Mouse (Mus musculus): Measurements from ENCODE around the gene Asrgl1.

Asrgl1 gene

DNA sequence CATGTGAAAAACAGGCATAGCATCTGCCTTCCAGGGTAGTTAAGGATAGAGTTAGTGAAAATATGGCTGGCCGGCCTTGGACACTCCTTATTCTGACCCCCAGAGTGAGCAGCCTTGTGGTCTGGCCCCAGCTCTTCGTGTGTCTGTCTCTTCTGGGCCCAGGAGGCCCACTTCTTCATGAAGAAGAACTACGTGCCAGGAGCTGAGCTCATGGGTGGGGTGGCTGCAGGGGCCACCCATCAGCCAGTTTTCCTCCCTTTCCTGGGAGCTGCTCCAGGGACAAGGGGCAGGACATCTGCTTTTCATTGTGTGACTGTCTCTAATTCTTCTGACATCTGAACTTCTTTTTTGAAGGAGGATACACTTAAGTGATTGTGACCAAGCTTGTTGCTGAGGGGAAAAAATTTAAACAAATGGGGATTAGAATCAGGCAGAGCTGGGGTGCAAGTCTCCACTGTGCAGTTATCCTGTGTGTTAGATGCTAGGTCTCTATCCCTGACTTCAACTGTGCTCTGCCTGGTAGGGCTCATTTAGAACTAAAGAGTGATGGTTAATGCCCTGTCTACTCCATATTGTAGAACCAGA lies 30.2 kb downstream of the Asrgl1 start:
- in situ Hi-C loops (cut with MboI, MseI), result loop anchor here (5.0 kb wide), 1 partner anchor 248 kb away; no protein-coding TSS in a partner anchor

DNA sequence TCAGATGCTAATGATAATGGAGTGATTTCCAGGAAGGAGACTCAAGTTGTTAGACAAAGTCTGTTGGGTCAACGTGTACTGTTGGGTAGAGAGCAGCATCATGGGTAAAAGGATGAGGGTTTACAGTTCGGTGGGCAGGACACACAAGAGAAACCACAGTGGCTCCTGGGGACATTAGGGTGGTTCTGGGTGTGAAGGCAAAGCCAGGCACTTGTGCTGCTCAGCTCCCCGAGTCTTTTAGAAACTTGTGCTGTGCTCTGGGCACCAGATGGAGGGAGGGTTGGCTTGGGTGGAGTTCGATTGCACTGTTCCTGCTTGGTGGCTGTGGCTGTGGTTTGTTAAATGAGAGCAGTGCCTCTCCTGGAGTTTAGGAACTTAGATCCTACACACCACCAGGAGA lies 31.4 kb downstream of the Asrgl1 start:
- in situ Hi-C loops (cut with MboI, MseI), result no loop called here

DNA sequence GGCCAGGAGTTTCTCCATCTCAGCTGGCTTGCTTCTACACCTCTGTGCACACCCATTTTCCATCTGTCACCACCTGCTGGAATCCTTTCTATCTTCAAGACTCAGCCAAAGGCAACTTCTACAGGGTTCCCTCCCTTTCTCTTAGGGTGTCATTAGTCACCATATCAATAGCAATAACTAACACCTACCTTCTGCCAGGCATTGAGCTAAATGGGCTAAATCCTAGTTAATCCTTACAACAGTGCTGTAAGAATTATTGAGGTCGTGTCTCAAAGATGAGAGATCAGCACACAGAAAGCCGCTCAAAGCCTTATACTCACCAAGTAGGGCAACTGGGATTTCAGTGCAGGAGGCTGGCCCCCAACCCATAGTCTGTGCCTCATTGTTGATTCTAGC lies 34.4 kb downstream of the Asrgl1 start:
- in situ Hi-C loops (cut with MboI, MseI), result no loop called here

DNA sequence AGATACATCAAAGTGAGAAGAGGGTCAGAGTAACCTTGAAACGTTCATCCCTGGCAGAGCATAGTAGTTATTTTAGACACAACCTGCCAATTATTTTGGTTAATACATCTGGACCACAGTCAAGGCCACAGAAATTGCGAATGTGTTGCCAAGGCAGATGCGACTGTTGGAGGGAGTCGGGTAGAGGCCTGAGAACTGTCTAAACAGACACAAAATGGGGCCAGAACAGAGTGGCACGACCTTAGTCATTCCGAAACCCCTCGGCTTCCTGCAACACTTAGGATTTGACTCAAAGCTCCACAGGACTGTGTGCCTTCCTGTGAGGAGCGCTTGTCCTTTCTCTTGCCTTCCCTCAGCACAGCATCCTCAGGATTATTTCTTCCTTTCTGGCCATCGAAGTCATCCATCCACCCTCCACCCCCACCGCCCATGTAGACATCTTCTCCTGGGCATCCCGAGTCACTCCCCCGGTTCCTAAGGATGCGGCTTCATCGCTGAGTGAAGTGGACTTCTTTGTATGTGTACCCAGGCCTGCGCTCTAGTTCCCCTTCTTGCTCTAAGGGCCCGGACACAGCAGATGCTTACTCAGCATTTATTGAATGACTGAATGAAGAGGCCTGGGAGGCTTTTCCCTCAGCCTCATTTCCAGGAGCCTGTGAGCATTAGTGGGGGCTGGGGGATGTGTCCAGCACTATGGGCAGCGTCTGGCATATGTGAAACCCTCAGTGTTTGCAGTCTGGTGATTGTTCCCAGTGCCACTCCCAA lies 35.0 kb downstream of the Asrgl1 start:
- in situ Hi-C loops (cut with MboI, MseI), result no loop called here

DNA sequence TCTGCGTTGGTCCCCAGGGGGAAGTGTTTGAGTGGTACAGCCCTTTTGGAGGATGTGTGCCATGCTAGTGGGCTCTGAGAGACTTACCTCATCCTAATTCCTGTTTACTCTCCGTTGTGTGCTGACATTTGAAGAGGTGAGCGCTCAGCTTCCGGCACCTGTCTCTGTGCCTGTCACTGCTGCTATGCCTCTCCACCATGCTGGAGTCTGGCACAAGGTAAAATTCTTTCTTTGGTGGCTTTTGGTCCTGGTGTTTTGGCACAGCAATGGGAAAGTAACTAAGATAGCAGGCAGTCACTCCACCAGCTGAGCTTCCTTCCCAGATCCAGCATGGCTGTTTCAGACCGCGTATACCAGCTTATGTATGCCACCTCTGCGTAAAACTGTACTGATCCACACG lies 35.7 kb downstream of the Asrgl1 start:
- in situ Hi-C loops (cut with MboI, MseI), result no loop called here

DNA sequence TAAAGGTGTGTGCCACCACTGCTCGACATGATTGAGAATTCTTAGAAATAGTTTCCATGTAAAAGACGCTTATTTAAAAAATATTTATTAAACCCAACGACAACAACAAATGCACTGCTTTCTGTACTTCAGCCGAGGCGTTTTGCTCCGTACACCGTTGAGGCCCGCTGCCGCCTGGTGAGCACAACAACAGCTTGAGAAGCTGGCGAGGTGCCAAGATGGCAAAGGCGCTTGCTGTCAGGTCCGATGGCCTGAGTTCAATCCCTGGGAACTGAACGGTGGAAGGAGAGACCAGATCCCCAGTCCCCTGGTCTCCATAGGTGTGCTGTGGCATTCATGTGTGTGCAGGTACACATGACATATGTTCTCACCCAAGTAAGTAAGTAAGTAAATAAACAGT lies 38.0 kb downstream of the Asrgl1 start:
- in situ Hi-C loops (cut with MboI, MseI), result no loop called here

DNA sequence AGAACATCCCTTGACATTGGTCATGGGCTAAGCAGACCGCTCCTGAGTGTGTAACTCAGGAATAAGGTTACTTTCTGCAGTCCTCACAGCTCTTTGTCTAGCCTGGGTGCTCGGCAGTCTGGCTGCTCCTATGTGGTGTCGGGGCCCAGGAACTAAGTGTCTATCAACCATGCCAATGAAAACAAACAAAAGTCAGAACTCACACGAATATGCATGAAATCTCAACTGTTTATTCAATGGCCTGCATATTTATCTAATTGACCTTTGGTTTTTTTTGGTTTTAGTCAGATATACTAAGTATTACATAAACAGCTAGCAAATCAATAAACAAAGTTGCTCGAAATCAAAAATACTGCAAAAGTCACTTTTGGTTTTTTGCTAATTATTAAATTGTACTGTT lies 40.3 kb downstream of the Asrgl1 start:
- in situ Hi-C loops (cut with MboI, MseI), result no loop called here

DNA sequence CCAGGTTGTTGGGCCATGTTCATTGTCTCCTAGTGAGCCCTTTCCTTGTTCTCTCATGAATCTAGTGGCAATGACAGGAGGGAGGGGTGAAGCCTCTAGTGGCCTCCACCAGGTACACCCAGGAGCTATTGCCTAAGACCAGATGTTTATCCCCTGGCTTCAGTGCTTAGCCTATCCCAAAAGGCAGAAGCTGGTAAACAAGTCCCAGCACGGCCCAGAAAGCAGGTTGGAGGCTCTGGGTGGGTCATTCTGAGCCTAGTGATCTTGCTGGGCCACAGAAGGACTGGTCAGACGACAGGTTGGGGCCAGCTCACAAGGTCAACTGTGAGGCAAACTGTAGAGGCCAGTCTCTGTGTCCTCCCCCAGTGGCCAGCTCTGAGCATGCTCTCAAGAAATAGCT lies 44.7 kb downstream of the Asrgl1 start:
- in situ Hi-C loops (cut with MboI, MseI), result no loop called here

DNA sequence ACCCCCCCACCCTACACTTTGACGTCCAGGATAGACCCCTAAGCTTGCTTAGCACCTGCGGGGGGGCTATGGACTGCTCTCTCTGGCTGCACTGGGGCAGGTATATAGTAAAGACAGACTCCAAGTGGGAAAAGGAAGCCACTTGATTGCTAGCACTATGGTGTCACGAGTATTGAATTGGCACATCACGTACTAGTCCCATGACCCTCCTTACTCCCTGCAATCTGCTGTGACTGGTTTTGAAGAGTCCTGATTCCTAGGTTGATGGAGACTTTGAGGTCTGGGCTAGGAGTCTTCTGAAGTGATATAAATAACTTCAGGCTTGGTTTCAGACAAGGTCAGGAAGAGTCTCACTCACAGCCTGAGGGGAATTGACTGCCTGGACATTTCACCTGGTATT lies 45.2 kb downstream of the Asrgl1 start:
- in situ Hi-C loops (cut with MboI, MseI), result no loop called here

DNA sequence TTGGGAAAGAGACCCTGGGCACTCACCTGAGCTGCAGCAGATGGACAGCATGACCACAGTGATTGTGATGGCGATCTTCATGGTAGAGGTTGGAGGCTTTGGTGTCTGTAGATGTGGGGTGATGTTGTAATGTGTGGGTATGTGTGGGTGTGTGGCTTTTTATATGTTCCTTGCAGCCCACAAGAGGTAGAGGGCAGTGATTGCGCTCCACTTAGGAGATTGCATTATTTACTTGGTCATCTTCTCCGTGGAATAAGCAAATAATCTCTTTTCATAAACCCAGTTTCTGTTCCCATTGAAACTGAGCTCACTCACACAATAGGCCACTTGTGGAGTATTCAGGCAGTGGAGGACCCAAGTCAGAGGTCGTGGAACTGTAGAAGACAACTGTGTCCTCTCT lies 47.6 kb downstream of the Asrgl1 start, which contains the start of gene Scgb1a1:
Scgb1a1 (minus strand) TSS at position 138 of the 400 bp plus-strand sequence.
- in situ Hi-C loops (cut with MboI, MseI), result loop anchor here (10.0 kb wide), 1 partner anchor 103 kb away; the partner anchor contains the start of gene Ahnak

DNA sequence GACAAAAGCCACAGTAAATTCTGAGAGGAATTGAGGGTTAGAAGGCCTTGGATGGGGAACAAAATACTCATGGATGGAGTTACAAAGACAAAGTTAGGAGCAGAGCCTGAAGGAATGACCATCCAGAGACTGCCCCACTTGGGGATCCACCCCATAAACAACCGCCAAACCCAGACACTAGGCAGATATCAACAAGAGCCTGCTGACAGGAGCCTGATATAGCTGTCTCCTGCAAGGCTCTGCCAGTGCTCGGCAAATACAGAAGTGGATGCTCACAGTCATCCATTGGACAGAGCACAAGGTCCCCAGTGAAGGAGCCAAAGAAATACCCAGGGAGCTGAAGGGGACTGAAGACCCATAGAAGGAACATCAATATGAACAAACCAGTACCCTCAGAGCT lies 51.5 kb downstream of the Asrgl1 start:
- in situ Hi-C loops (cut with MboI, MseI), result loop anchor here (10.0 kb wide), 1 partner anchor 99 kb away; the partner anchor contains the start of gene Ahnak

DNA sequence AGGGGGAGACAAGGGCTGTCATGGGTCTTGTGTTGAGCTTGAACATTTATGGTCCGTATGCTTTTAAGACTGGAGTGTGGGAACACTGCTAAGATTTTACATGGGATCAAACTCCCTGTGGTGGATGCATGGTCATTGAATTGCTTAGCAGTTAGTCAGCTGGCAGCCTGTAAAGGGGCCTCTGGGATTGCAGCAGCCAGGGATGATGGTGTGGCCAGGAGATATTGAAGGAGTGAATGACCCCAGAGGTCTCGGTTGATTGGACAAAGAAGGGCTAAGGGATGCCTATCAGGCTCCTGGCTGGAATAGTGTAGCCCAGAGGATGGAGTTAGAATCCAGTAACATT lies 52.5 kb downstream of the Asrgl1 start:
- in situ Hi-C loops (cut with MboI, MseI), result loop anchor here (10.0 kb wide), 1 partner anchor 98 kb away; the partner anchor contains the start of gene Ahnak

DNA sequence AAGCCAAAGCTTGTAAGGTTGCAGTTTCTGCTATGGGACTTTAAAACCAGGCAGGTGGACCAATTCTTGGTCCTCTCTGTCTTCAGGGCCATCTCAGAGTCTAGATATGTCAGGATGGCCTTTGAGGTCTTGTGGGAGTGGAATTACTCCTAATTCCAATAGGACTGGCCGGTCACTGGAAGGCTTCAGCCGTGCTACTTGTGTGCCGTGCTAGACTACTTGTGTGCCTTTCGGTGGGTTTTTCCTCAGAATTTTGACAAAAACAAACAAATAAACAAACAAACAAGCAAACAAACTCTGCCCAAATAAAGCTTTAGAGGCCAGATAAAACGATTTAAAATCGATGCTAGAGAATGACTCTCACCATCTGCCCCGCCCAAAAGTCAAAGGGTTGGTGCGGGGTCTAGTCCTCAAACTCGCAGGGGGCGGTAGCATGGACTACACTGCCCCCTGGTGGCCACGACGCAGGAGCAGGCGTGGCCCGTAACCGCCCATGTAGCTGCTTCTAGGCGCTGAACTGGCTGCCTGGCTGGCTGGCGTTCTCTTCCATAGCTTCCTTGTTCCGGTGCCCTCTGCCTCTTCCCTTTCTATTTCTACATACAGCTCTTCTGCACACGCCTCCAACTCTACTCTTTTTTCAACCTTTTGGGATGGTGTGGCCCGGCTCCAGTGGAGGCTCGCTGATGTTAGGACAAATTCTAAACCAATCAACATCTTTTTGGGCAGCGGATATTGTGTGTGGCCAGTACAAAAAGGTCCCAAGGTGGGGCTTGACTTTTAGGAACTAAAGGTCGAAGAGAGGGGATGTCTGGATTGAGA lies 53.0 kb downstream of the Asrgl1 start:
- in situ Hi-C loops (cut with MboI, MseI), result loop anchor here (10.0 kb wide), 1 partner anchor 98 kb away; the partner anchor contains the start of gene Ahnak

DNA sequence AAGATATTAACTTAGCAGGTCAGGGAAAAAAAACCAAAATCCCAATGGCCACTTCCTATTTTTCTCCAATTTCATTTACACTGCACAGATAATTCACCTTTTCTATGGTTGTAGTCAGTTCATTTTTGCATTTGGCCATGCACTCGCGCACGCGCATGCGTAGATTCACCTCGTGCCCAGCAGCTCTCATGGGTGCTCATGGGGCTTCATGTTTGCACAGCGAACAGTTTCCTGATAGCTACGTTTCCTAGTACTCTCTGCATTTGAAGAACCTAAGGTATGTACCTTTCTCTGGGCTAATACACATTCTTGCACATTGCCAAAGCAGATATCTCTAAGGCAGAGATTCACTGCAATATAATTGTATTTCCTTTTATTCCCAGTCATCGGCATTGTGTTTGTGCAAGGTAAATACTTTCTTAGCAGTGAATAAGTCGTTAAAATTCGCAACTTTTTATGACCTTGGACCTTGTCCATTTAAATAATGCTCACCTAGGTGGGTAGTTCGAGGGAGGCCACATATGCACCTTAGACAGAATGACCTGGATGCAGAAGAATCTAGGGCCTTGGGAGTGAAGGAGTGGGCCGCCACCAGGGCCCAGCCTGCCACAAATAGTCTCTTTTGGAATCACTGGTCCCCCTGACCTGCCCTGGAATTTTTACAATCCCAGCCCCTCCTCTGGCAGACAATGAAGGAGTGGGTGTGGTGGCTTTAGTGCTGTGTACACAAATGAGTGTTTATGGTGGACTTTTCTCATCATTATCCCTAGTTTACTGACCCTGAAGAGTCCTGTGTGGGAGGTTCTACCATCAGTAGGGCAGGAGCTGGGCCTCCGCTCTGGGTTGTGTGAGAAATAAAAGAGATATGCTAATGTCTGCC lies 53.9 kb downstream of the Asrgl1 start:
- in situ Hi-C loops (cut with MboI, MseI), result loop anchor here (10.0 kb wide), 1 partner anchor 97 kb away; the partner anchor contains the start of gene Ahnak

DNA sequence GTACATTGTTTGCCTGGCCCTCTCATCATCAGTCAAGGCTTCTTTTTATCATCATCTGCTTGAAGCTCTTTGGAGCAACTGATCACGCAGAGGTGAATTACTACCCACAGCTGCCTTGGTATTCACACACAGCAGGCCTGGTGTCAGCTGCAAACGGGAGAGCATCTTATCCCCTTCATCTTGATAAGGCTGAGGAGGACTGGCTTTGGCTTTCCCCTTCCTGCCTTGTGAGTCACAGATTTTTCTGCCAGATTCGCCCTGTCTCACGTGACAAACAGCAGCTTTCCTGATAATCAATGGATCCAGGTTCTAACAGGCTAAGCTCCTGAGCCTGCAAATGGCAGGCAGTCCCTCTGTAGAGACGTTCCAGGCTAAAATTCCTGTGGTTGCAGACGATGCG lies 55.5 kb downstream of the Asrgl1 start:
- in situ Hi-C loops (cut with MboI, MseI), result loop anchor here (10.0 kb wide), 1 partner anchor 95 kb away; the partner anchor contains the start of gene Ahnak

DNA sequence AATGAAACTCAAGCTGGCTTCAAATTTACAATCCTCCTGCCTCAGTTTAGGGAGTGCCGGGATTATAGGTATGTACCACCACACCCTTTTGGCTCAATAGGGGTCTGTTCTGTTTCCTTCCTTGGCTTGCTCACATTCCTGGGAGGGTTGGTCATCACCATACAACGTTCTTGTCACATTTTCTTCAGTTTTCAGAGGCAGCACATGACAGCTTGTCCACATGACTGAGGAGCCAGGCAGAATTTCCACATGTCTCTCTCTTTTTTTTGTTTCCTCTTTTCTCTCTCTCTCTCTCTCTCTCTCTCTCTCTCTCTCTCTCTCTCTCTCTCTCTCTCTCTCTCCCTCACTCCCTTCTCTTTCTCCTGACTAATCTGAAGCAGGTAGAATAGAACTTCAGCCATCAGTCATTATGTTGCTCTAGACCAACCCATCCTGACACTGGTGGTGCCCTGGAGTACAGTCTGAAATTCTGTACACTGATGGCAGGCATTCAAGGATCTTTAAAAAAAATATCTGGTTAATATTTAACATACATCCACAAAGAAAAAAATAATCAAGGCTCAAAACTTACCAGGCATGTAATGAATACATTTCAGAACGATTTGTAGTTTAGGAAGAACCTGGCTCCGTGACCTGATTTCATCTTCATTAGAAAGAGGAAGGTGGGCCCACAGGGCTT lies 58.3 kb downstream of the Asrgl1 start:
- in situ Hi-C loops (cut with MboI, MseI), result no loop called here

DNA sequence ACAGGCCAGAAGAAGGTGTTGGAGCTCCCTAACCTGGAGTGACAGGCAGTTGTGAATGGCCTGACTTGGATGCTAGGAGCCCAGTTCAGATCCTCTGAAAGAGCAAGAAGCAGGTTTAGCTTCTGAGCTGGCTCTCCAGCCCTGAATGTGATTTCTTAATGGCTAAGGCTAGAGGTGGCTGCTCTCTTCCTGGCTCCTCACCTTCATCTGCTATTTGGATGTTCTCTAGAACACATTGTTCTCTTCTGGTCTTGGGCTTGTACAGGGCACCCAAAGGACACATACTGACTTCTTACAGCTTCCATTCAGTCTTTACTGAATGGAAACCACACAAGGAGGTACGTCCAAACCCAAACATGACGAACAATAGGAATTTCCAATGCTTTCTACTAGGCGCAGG lies 59.4 kb downstream of the Asrgl1 start:
- in situ Hi-C loops (cut with MboI, MseI), result no loop called here

DNA sequence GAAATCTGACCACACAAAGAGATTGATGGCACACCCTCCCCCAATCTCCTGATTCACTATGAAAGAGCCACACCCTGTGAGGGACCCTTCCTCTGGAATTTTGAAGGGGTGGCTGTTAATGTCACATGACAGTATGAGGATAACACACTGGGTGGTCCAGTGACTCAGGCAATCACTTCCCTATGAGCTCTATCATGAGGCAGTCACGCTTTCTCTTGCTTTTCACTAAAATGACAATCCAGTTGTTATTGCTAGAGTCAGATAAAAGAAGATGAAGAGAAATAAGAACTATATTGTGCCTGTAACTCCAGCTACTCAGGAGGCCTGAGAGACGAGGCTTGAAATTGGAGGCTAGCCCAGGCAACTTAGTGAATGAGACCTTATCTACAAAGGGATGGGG lies 59.9 kb downstream of the Asrgl1 start:
- in situ Hi-C loops (cut with MboI, MseI), result no loop called here

DNA sequence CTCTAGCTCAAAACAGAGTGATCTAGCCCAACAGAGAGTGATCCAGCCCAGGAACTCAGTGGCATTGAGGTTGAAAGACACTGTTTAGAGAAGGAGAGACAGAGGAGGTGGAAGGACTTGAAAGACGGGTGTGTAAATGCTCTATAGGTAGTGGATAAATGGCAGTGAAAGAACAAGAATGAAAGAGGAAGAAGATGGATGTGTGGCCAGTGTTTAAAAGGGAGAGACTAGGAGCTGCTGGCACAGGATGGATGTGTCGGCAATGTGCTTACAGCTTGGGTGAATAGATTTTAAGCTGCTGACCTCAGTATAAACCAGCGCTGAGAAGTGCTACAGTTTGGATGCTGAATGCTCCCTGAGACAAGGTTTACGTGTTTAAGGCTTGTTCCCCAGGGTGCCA lies 61.0 kb downstream of the Asrgl1 start:
- in situ Hi-C loops (cut with MboI, MseI), result no loop called here

DNA sequence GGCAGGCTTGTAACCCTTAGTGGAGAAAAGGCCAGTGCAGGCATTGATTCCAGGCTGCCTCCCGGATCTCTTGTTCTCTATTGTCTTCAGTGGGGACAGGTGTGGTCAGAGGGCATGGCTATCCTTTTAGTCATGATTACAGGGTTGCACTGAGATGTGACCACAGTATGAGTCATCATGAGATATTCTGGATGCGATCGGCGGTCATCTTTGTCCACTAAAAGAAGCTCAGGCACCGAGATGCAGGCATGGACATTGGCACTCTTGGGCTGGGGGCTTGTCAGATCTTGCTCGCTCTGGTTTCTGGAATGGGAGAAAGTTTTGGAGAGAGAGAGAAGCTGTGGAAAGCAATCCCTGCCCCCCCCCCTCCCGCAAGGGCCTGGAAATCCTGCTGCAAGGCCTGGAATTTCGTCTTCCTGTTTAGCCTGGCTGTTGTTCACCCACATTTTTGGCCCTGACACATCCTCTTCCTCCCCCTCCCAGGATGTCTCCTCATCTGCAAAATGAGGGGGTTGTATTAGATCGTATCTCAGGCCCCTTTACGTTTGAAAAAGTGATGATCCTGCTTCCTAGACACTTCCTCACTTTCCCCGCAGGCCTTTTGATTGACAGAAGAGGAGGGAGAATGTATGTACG lies 61.5 kb downstream of the Asrgl1 start:
- in situ Hi-C loops (cut with MboI, MseI), result no loop called here

Data from T-helper 2 cell (primary cell).